Mouse (Mus musculus) layer of hippocampus, adult 2 months (tissue): Measurements from ENCODE around the gene Spred3. TPM values are rescaled to one million over a fixed set of nuclear protein-coding genes. Genes with fewer than 3 reads are reported as not detected.

Experiments
- DNase-seq, 2 experiments: peaks; one replicate each; pipeline ENCODE4 v3.0.0; 2022; ENCODE audit warnings: low spot score in 2 of 2
- H3K27ac ChIP-seq: fragments of 200-600 bp; 2 replicates; pipeline ENCODE4 v1.8.1; 2022
- H3K4me3 ChIP-seq: fragments of 200-600 bp; 2 replicates; pipeline ENCODE4 v1.8.1; 2022; ENCODE audit warnings: mild to moderate bottlenecking
- CTCF ChIP-seq: fragments of 200-600 bp; conservative IDR thresholded peaks from 2 replicates; pipeline ENCODE4 v1.8.1; 2022; ENCODE audit warnings: antibody characterized with exemption, mild to moderate bottlenecking, moderate library complexity
- total RNA-seq, 2 experiments: library from RNA; stranded (reverse); gene quantifications; 2 replicates each; pipeline ENCODE4 v1.2.3; 2021

The Spred3 gene
- total RNA-seq, 2 experiments from 2014 or later, result 46.9 to 48.1 TPM

DNA sequence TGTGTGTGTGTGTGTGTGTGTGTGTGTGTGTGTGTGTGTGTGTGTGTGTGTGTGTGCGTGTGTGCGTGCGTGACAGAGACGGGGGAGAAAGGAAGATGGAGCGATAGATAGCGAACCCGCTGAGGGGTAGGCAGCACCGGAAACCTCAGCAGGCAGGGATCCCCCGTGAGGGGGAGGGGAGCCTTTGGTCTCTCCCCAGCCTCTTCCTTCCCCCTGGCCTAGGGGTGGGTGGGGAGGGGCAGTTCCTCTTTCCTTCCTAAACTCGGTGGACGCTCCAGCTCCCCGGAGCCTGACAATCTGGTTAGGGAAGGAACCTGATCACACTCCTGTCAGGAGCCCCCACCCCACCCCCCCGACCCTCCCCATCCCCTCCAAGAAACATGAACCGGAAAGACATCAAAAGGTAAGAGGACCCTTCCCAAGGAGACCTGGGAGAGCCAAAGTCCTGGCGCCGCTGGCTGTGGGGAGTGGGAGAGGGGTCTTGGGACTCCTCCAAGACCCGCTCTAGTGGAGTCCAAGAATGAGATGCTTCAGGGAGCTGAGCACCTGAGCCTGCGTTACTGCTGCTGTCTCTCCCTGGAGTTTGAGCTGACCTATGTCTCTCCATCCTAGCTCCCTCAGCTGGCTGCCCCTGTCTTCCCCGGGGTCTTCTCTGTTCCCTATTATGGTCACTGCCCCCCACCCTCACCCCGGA, 35.4 kb downstream of the Spred3 start, which contains the start of gene Rasgrp4:
Gene Rasgrp4, plus strand, starts transcription at position 159 of the 694 bp plus-strand sequence.
- no peak for TF ChIP-seq CTCF
- no peak within 1 kb of the TSS for H3K27ac ChIP-seq
- no peak for DNase-seq
- no peak within 1 kb of the TSS; the same call in 1 of the 2 replicates for H3K4me3 ChIP-seq

DNA sequence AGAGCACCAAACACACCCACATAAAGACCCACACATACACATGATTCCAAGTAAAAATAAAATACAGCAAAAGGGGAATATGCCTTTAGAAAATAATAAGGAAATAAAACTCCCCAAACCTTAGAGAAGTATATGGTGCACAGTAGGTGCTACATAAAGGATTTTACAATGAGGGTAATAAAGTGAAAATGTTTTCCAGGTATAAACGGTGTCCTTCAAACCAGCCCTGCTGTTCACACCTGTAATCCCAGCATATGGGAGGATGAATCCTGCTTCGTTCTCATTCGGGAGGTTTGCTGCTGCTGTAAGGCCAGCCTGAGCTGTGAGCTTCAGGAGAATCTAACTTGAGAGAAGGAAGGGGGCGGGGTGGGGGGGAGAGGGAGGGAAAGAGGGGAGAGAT, 36.0 kb downstream of the Spred3 start:
- DNase-seq, result no peak
- TF ChIP-seq CTCF, result no peak
- Histone ChIP-seq H3K4me3 (no peak overlapping the region), H3K27ac (no peak overlapping the region)

DNA sequence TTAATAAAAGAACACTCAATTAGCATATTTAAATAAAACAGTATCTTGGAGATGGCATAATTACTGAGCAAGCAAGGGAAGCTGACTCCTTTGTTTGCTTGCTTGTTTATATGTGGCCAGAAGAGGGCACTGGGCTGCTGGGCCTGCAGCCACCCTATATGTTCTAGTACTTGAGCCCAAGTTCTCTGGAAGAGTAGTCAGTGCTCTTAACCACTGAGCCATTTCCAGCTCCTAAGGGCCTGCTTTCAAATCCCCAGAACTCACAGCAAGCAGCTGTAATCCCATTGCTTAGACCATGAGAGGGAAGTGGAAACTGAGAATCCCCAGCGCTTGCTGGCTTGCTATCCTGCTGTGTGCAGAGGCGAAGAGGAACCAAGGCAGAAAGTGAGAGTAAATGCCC, 41.5 kb downstream of the Spred3 start:
- no peak overlapping the region for H3K27ac ChIP-seq
- TF ChIP-seq CTCF, result peak; percentile 71
- no peak overlapping the region for H3K4me3 ChIP-seq
- no peak for DNase-seq

DNA sequence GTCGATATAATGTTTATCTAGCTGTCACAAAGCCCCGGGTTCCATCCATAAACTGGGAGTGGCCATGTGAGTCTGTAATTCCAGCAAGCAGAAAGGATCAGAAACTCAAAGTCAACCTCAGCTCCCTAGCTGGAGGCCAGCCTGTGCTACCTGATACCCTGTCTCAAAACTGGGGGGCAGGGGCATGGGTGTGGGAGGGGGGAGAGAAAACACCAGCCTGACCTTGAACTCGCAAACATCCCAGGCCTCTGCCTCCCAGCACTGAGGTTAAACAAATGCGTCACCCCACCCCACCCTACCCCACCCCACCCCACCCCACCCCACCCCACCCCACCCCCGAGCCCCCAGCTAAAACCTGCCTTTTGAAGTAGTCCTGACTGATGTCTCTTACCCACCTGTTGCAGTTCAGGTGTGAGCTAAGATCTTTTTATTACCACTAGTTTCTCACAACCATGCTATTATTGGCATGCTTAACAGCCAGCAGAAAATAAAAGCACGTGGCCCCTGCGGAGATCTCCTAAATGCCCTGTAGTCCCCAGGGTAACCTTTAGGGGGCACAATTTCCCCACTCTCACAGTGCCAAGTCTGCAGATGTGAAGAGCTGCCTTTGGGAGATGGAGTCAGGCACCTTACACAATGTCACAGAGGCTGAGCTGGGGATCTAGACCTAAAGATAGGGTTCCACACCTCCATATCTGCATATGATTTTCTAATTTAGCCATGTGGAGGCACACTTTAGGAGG, 43.9 kb downstream of the Spred3 start:
- peak in 1 of 2 experiments; percentile 53 for DNase-seq
- no peak overlapping the region for H3K4me3 ChIP-seq
- peak; percentile 81 for TF ChIP-seq CTCF
- H3K27ac ChIP-seq, result no peak overlapping the region

DNA sequence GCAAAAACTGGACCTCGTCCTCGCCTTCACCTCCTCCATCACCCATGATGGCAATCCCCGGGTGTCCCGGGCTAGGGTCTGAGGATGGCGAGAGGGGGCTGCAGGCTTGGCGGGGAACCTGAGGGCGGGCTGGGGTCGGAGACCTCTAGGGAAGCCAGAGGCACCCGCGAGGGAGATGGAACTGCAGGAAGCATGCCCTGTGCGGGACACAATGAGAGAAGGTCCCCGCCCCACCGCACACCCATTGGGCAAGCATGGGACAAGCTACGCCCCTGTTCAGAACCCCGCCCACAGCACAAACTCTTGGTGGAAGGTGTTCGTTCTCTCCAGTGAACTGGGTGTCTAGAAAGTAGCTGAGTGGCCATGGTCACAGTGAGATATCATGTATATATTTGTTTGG, 45.2 kb downstream of the Spred3 start, which contains the start of gene Ryr1:
Gene Ryr1, minus strand, starts transcription at position 210 of the 400 bp plus-strand sequence.
- no peak for DNase-seq
- Histone ChIP-seq H3K27ac (no peak within 1 kb of the TSS), H3K4me3 (no peak within 1 kb of the TSS)
- no peak for TF ChIP-seq CTCF

DNA sequence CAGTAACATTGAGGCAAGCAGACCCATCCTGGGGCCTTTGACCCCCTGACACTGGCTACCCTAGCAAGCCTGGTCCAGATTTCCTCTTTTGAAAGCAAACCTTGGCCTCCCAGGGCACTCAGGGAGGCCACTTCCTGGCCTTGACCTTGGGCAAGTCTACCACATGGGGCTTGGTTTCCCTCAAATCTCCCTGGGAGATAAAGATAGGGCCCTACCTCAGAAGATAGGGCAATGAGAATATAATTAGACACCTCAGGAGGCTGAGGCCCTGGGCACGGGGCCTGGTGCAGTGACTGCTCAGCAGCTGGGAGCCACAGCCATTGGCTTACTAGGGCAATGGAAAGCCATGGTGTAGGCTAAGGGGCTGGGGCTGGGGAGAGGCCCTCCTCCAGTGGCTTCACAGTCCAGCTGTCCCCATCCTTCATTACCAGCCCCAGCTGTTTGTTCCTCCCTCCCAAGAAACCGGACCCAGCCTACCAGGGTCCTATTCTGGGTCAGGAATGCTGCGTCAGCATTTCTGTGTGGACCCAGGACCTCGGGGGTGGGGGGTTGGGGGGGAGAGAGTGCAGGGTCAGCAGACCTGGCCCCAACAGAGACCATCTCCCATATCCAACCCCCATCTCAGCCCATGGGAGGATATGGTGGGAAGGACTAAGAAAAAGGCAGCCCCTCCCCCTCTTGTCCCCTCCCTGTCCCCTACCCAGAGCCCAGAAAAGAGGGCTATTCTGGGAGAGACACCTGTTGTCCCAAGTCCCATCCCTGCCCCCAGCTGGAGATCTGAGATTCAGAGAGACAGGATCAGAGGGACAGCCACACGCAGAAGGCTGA, 46.5 kb downstream of the Spred3 start:
- Histone ChIP-seq H3K4me3 (no peak overlapping the region), H3K27ac (no peak overlapping the region)
- no peak for TF ChIP-seq CTCF
- DNase-seq, result no peak

DNA sequence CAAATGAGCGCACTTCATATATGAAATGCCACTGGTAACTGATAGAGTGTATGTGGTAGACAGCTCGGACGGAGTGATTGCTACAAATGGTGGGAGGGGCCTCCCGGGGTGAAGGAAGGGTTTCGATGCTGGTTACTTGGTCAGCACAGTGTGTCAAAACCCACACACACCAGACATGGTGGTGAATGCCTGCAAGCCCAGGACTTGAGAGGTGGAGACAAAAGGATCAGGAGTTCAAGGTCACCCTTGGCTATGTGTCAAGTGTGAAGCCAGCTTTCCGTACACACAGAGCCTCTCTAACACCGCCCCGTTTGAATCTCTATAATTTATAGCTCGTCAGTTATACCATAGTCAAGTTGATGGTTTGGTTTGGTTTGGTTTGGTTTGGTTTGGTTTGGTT, 47.4 kb downstream of the Spred3 start:
- TF ChIP-seq CTCF, result no peak
- Histone ChIP-seq H3K27ac (no peak overlapping the region), H3K4me3 (no peak overlapping the region)
- no peak for DNase-seq

DNA sequence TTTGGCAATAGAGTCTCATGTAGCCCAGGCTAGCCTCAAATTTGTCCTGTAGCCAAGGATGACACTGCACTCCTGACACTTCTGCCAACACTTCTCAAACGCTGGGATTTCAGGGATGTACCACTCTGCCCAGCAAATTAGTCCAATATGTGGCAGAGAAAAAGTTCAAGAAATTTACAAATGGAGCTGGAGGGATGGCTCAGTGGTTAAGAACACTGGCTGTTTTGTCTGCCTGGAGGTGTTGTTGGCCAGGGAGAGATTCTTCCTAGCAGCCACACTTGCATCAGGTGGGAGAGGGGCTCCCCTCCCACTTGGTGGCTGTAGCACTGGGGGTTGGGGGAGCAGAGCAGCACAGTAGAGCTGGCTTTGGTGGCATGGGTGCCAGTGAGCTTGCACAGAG, 50.7 kb downstream of the Spred3 start:
- H3K4me3 ChIP-seq, result no peak overlapping the region
- no peak for TF ChIP-seq CTCF
- DNase-seq, result no peak
- no peak overlapping the region for H3K27ac ChIP-seq

DNA sequence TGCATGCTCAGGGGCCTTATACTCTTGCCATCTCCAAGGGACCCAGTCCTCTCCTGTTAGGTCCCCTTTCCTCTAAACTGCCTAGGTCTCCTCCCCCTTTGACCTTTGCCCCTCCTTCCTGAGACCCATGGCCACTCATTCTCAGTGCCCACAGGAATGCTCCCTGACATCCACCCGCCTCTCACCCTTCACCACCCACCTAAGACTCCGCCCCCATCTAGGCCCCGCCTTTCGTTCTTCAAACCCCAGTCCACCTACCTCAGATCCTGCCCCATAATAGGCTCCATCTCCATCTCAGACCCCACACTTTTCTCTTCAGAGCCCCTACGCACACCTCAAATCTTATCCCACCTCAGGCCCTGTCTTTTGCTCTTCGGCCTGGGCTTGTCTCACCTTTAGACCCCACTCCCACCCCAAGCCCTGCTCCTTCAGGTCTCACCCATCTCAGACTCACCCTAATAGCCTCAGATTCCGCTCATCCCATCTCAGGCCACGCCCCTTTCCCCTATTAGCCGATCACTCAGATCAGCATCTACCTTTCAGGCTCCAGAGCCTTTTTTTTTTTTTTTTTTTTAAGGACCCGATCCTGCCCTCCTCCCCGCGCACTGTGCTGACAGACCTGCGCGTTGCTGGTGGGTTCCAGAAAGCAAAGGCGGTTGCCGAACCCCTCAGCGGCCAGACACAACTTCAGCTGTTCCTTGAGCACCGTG, 51.9 kb downstream of the Spred3 start:
- H3K4me3 ChIP-seq, result no peak overlapping the region
- TF ChIP-seq CTCF, result no peak
- DNase-seq, result no peak

DNA sequence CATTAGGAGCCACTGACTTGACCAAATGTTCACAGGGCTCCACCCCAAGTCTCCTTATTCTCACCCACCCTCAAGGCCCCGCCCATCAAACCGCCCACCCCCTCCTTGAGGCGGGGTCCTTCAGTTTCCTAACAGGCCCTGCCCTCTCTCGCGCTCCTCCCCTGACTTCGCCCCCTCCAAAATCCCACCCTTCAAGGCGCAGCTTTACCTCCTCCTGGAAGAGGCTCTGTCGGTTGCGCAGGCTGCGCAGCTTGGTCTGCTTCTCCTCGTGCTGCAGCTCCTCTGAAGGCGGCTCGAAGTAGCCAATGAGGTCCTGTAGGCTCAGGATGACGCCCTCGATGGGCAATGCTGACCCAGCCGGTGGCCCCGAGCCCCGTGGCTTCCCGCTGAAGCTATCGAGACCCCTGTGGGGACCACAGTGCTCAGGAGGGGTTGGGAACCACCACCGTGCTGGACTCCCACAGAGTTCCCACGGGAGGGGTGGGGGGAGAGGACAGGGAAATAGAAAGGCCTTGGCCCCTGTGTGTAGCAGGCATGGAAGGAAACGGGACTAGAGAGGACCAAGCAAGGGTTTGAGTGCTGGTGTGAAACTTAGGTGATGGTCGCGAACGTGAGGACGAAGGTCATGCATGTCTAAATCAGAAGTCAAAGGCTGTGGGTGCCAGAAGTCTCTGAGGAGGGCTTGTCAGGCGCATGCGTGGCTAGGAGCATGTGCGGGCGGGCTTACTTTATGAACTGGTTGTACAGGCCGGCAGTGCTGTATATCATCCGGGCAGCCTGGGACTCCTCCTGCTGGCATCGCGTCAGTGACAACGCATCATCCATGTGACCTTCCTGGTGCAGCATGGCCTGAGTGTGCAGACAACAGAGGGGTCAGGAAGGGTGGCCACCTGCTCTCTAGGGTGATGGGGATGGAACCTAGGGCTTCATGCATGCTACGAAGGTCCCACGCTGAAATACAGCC, 60.9 kb downstream of the Spred3 start:
- no peak for TF ChIP-seq CTCF
- no peak overlapping the region for H3K27ac ChIP-seq
- DNase-seq, result peak; percentile 26 to 34
- H3K4me3 ChIP-seq, result peak overlapping the region; percentile 42

More for the DNA sequence above, 51.9 kb downstream of the Spred3 start:
- H3K27ac ChIP-seq, result no peak overlapping the region

Other genes starting within 250 kb of the Spred3 start
- gene Actn4, start 208.1 kb downstream of the Spred3 start, total RNA-seq, result 100 to 1,000 TPM; 131 to 134 TPM
- 100 to 1,000 TPM; 198 to 202 TPM for gene Eif3k, start 188.5 kb downstream of the Spred3 start, total RNA-seq
- gene Map4k1, start 188.4 kb downstream of the Spred3 start, total RNA-seq, result 1 to 10 TPM in 1 of 2 experiments, under 1 TPM in 1; 0.90 to 1.8 TPM
- gene Ryr1, start 45.2 kb downstream of the Spred3 start, total RNA-seq, result 10 to 100 TPM; 19.6 to 23.3 TPM
- gene Rasgrp4, start 35.6 kb downstream of the Spred3 start, total RNA-seq, result under 1 TPM; 0.91 to 0.97 TPM
- 10 to 100 TPM; 28.1 to 29.3 TPM for gene Fam98c, start 14.2 kb downstream of the Spred3 start, total RNA-seq
- gene Ggn, start 201 bp downstream of the Spred3 start, total RNA-seq, result under 1 TPM; 0.88 to 0.95 TPM
- gene Psmd8, start 10.3 kb upstream of the Spred3 start, total RNA-seq, result 100 to 1,000 TPM; 131 to 133 TPM
- gene Catsperg1, start 43.6 kb upstream of the Spred3 start, total RNA-seq, result 1 to 10 TPM; 1.2 to 2.4 TPM
- 1 to 10 TPM; 2.2 to 2.4 TPM for gene Kcnk6, start 62.1 kb upstream of the Spred3 start, total RNA-seq
- 10 to 100 TPM; 40.7 to 42.9 TPM for gene Yif1b, start 67.9 kb upstream of the Spred3 start, total RNA-seq
- gene 2200002D01Rik, start 78.1 kb upstream of the Spred3 start, total RNA-seq, result under 1 TPM in 1 of 2 experiments, not detected in 1; 0.36 TPM
- 10 to 100 TPM; 18.3 to 21.7 TPM for gene Spint2, start 111.5 kb upstream of the Spred3 start, total RNA-seq
- gene Ppp1r14a, start 118.9 kb upstream of the Spred3 start, total RNA-seq, result 10 to 100 TPM; 20.8 to 21.6 TPM
- 100 to 1,000 TPM; 106 to 113 TPM for gene Dpf1, start 133.5 kb upstream of the Spred3 start, total RNA-seq